Mouse (Mus musculus) cerebellum, postnatal 36 days (tissue): ENCODE data around the gene Fcgr3.

Experiments used
- DNase-seq, 2 experiments: peaks; one replicate each; pipeline ENCODE4 v3.0.0; 2021 to 2022; ENCODE audit warnings: mixed read lengths in 2 of 2

Fcgr3 gene

DNA sequence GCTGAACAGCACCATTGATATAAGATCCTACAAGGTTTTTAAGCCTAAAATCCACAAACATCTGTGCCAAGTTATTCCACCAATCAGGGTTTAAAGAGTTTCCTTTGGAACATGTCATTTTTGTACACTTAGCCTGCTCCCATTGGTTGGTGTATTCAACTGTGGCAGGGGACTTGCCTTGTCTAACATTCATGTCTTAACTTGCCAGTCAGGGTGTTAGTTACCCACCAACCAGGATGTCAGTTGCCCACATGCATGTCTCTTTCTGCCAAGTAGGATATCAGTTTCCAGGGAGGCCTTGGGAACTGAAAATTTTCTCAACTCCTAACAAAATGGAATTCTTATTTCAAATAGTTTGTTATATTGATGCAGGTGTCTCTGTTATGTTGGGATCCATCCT, 59.1 kb downstream of the Fcgr3 start:
- DNase-seq = no peak

DNA sequence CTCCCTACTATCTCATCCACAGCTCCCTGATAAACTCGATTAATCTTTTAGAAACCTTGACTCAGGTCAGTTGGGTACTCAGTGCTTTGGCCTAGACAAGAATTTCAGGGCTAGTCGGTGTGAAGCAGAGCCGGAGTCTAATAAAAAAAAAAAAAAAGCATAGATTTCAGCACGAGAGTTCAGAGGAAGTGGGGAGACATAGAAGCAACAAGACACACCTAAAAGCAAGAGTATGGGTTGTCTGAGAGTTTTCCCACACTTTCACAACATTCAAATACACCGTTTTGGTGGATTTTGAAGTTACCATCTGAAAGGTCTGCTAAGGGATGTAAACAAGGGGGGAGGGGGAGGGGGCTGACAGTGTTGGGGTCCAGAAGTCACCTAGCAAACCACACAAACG, 59.7 kb downstream of the Fcgr3 start:
- DNase-seq = no peak
